Mouse (Mus musculus) small intestine, adult 2 months (tissue): ENCODE results near the gene Stk32c. TPM values are rescaled to one million over a fixed set of nuclear protein-coding genes. Genes with fewer than 3 reads are reported as not detected.
A peak's percentile ranks its signal among the peaks of the same experiment; 100 is the strongest.

Source experiments
- H3K27ac ChIP-seq: fragments of 200-500 bp; 2 replicates; pipeline ENCODE4 v1.5.1; 2012; ENCODE audit warnings: low read depth, low read length, control low read depth, inconsistent platforms; ENCODE audit not compliant: insufficient read depth
- H3K27me3 ChIP-seq: fragments of 200-500 bp; 2 replicates; pipeline ENCODE4 v1.6.1; 2012; ENCODE audit warnings: mild to moderate bottlenecking, moderate library complexity, low read length, inconsistent platforms; ENCODE audit not compliant: control insufficient read depth, insufficient read depth
- H3K36me3 ChIP-seq: fragments of 200-500 bp; 2 replicates; pipeline ENCODE4 v1.6.1; 2012; ENCODE audit warnings: mild to moderate bottlenecking, low read length, control low read depth, inconsistent platforms; ENCODE audit not compliant: control insufficient read depth, insufficient read depth
- H3K4me1 ChIP-seq: fragments of 200-500 bp; 2 replicates; pipeline ENCODE4 v1.6.1; 2012; ENCODE audit warnings: low read length, inconsistent platforms, mixed read lengths; ENCODE audit not compliant: control insufficient read depth, insufficient read depth, insufficient read length
- H3K4me3 ChIP-seq: fragments of 200-500 bp; 2 replicates; pipeline ENCODE4 v1.5.1; 2012; ENCODE audit warnings: low read depth, mild to moderate bottlenecking, control low read depth, inconsistent platforms, low read length, moderate library complexity
- CTCF ChIP-seq: fragments of 200-500 bp; IDR thresholded peaks from 2 replicates; pipeline ENCODE4 v1.5.1; 2012; ENCODE audit warnings: low read depth, mild to moderate bottlenecking, control low read depth, inconsistent platforms, low read length, moderate library complexity, mixed read lengths; ENCODE audit not compliant: insufficient replicate concordance, insufficient read length; ENCODE audit errors: extremely low read depth
- POLR2A ChIP-seq: fragments of 200-500 bp; IDR thresholded peaks from 2 replicates; pipeline ENCODE4 v1.6.1; 2012; ENCODE audit warnings: low read depth, mild to moderate bottlenecking, control low read depth, inconsistent platforms, low read length, moderate library complexity
- WGBS: fragments of 180-500 bp; shearing (Covaris S2); methylation state at CpG from one replicate; pipeline ENCODE4 v1.1.7; 2018; 5-methylcytosine and 5-hydroxymethylcytosine counted together
- polyA plus RNA-seq: library from polyadenylated mRNA; depleted of rRNA; stranded (reverse); fragments of >200 nt; gene quantifications from 2 replicates; pipeline ENCODE4 v1.2.3, GENCODE M21; 2012; rRNA removed

The Stk32c gene
- 2.5 and 7.7 TPM in 2 replicates for polyA plus RNA-seq

DNA sequence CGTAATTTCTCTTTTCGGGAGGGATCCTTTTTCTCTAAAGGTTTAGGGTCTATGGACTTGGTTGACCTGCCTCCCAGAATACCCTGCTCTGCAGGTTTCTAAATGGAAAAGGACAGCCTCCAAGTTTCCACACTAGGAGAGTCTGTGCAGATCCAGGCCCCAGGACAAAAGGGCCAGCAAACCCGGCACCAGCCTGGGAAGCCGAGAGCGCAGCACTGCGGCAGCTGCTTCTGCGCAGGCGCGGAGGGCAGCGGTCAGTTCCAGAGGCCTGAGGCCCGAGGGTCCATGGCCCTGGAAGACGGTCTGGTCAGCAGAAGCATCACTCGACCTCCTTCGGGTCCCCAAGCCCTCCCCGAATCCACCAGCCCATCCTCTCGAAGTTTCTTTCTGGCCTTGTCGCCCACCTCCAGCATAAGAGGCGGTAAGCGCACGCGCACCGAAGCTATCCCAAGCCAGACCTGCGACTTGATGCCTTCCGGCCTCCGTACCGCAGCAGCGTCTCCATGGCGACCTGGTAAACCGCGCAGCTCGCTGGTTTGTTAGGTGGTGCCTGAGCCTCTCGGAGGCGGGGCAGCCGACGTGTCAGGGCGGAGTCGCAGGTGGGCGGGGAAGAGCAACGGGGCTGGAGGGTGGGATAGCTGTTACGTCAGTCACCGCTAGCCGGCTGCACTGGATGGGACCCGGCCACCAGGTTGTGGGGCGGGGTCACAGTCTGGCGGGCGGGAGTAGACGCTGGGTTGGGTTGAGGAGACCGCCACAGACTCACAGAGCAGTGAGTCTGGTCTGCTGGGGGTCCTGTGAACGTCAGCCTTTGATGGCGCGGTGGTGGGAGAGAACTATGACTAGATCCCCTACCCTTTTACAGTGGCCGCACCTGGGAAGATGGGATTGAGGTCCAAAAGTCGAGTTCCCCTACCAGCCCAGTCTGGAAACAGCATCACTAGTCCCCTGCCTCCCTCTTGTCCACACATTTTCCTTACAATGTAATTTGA lies at the start of gene Stk32c, which contains the start of gene Lrrc27:
Gene Stk32c, minus strand, starts transcription at position 554 of the 992 bp plus-strand sequence.
Gene Lrrc27, plus strand, starts transcription at position 235 of the 992 bp plus-strand sequence.
- peak within 1 kb of the TSS; percentile 85 for H3K4me3 ChIP-seq
- WGBS, result 1% methylated on average over 53 of the region's 53 CpGs
- TF ChIP-seq CTCF (no peak), POLR2A (peak; percentile 9; the same call in 1 of the 2 replicates)
- peak within 1 kb of the TSS; percentile 64 for H3K27ac ChIP-seq
- peaks cover 6% of the 10 kb centered on the region; the same call in 1 of the 2 replicates for H3K4me1 ChIP-seq
- H3K27me3 ChIP-seq, result no peaks in the 10 kb centered on the region
- H3K36me3 ChIP-seq, result no peaks in the 10 kb centered on the region

DNA sequence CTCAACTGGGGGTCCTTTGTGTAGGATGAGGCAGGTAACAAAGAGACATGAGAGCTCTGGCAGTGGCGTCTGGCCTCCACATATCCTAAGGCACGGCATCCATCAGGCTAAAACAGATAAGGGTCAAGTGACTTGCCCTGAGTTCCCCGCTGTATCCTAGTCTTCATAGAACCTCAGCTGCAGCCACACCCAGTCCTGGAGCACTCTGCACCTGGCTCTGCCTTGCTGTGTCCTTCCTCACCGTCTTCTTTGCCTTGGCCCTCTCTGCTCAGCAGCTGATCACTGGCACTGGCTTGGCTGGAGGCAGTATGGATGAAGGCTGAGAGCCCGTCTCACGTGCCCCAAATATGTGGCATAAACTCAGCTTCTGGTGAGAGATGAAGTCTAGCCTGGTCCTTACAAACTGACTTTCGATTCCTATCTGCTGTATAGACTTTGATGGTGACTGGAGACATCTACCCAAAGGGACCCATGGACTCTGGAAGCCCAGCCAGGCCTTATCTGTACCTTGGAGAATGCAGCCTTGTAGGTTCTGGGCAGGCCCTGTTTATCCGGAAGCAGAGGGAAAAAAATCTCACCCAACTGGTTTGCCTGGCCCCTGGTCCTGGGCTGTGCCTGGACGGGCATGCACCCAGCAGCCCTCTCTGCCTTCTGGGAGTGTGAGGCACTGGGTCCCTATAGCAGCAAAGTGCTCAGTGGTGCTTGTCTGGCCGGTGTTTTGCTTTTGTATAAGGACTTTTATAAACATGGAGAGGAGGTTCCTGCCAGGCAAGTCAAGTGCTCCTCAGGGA lies 44.8 kb upstream of the Stk32c start:
- Histone ChIP-seq H3K4me1 (peaks cover 36% of the 10 kb centered on the region), H3K27ac (peak overlapping the region; percentile 88), H3K27me3 (no peaks in the 10 kb centered on the region), H3K36me3 (peaks cover 27% of the 10 kb centered on the region), H3K4me3 (peak overlapping the region; percentile 23; the same call in 1 of the 2 replicates)
- 25% methylated on average over 10 of the region's 10 CpGs for WGBS
- no peak for TF ChIP-seq POLR2A
- TF ChIP-seq CTCF, result no peak

DNA sequence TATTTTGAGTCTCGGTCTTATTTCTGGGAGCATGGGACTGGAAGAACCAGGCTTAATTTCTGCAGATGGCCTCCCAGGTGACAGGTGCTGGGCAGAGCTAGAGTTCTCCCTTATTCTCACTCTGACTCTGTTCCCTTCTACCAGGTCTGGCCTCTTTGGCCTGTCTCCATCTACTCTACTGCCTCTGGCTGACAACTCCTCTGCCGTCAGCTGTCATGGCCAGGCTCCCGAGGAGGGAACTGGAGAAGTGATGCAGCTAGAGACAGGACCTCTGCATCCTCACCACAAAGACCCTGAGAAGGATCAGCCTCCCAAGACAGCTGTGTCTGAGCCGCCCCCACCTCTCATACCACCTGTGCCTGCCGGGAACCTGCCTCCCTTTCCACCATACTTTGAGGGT lies 41.5 kb upstream of the Stk32c start:
- 83% methylated on average over 5 of the region's 5 CpGs for WGBS
- H3K4me1 ChIP-seq, result peaks cover 69% of the 10 kb centered on the region
- no peaks in the 10 kb centered on the region for H3K27me3 ChIP-seq
- no peak overlapping the region for H3K27ac ChIP-seq
- peaks cover 24% of the 10 kb centered on the region for H3K36me3 ChIP-seq
- H3K4me3 ChIP-seq, result no peak overlapping the region
- TF ChIP-seq CTCF, result no peak

DNA sequence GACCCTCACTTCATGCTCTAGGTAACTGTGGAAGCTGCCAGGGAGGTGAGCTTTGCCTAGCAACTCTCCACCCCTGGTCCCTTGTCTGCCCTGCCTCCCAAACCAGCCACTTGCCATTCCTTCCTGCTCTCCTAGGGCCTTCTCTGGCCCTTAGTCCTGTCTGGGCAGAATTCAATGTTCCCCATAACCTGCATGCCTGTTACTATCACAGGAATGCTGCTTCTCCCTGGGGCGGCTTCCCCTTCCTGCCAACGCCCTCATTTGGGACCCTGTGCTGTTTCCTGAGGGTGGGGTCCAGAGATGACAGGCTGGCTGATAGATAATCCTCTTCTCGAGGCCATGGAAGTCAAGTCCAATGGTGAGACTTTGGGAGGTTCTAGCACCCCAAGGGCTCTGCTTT lies 40.4 kb upstream of the Stk32c start:
- no peak for TF ChIP-seq POLR2A
- no peak for TF ChIP-seq CTCF
- WGBS, result 37% methylated on average over 3 of the region's 3 CpGs
- H3K36me3 ChIP-seq, result peaks cover 20% of the 10 kb centered on the region
- no peak overlapping the region for H3K4me3 ChIP-seq
- peak overlapping the region; percentile 63 for H3K27ac ChIP-seq
- H3K27me3 ChIP-seq, result no peaks in the 10 kb centered on the region
- H3K4me1 ChIP-seq, result peaks cover 68% of the 10 kb centered on the region

DNA sequence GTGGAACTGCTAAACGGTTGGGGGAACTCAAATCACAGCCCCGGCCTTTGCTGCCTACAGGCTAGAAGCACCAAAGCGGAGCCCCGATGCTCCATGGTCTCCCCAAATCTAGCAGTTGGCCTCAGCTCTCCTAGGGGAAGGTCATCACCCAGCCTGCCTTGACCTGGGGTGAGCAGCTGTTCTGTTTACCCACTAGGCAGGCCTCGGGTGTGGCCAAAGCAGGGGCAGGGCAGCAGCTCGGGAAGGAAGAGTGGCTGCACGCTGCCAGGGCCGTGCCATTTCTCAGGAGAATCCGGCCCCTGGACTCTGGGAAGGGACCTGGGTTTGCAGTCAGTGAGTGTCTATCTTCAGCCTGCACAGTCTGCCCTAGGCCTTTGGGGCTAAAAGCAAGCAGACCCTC lies 39.9 kb upstream of the Stk32c start:
- WGBS, result 23% methylated on average over 9 of the region's 9 CpGs
- H3K27me3 ChIP-seq, result no peaks in the 10 kb centered on the region
- peak overlapping the region; percentile 8 for H3K4me3 ChIP-seq
- H3K27ac ChIP-seq, result peak overlapping the region; percentile 63
- H3K36me3 ChIP-seq, result peaks cover 20% of the 10 kb centered on the region
- peaks cover 65% of the 10 kb centered on the region for H3K4me1 ChIP-seq
- no peak for TF ChIP-seq CTCF
- no peak for TF ChIP-seq POLR2A

- H3K27me3 ChIP-seq, result no peaks in the 10 kb centered on the region
- 42% methylated on average over 7 of the region's 7 CpGs for WGBS
- H3K4me1 ChIP-seq, result peaks cover 64% of the 10 kb centered on the region
- no peak overlapping the region for H3K4me3 ChIP-seq
- H3K27ac ChIP-seq, result peak overlapping the region; percentile 63
- TF ChIP-seq POLR2A, result no peak
- TF ChIP-seq CTCF, result no peak
- peaks cover 20% of the 10 kb centered on the region for H3K36me3 ChIP-seq
Observed at GRCm38 (mm10) chr7:139252566-139252965, 39.5 kb upstream of the Stk32c start.

DNA sequence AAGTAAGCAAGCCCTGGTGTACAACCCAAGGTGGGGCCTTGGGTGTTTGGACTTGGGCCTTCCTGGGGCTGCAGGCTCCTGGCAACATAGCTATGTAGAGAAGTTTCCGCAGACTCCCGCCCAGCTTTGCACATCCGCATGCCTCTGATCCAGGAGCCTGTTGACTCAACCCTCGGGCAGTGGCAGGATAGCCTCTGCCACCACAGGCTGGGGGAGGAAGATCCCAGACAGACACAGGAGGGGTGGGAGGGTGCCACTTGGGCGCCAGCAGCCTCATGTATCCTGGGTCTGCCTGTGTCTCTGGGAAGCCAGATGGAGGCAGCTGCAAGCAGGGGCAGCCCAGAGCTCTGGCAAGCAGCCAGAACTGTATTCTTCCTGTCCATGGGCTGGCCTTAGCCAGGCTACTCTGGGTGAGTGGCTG lies 38.8 kb upstream of the Stk32c start:
- TF ChIP-seq CTCF, result no peak
- no peak; the same call in 1 of the 2 replicates for TF ChIP-seq POLR2A
- 0 out of 2 replicates have a peak overlapping the region, but pooled peaks have one; percentile 3 for H3K4me3 ChIP-seq
- peaks cover 63% of the 10 kb centered on the region for H3K4me1 ChIP-seq
- WGBS, result 18% methylated on average over 5 of the region's 5 CpGs
- H3K27me3 ChIP-seq, result no peaks in the 10 kb centered on the region
- peak overlapping the region; percentile 63 for H3K27ac ChIP-seq
- peaks cover 20% of the 10 kb centered on the region for H3K36me3 ChIP-seq
